Mouse (Mus musculus): ENCODE results near the gene Gnl2. TPM values are rescaled to one million over a fixed set of nuclear protein-coding genes. Genes with fewer than 3 reads are reported as not detected.

Gnl2 gene
- polyA plus RNA-seq, 1 experiment from 2014 or later: 80.7 TPM

DNA sequence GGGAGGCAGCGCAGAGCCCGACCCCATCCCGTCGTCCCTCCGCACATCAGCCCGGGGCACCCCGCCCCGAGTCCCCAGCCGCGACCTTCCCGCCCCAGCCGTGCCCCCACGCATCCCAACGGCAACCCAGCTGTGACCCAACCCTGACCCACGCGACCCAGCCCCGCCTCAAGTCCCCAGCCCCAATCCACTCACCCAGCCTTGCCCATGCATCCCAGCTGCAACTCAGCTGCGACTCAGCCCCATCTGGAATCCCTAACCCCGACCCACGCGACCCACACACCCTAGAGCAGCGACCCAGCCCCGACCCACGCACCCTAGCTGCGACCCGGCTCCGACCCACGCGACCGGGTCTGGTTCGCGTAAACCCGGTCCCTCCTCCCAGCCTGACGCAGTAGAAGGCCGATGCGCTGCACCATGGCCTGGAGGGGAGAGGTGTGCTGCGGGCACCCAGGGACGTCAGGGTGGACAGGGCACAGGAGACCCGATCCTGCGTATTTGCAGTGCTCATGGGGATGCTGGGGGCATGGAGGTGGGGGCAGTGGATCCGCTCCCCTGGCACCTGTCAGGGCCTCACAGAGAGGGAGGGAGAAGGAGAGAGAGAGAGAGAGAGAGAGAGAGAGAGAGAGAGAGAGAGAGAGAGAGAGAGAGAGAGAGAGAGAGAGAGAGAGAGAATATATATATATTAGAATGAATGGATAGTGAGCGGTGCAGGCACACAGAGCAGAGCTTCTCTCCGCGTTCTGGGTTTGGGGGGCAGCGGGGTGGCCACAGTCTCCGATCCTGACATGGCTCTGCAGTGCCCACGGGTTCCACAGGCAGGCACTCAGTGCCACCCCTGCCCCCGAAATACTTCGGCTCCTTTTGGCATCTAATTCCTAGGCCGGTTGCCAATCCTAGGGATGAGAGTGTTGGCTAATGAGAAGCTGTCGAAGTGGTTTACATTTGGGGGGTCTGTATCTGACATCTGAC is 29.4 kb upstream of the Gnl2 start:
- peak; percentile 19 for DNase-seq

DNA sequence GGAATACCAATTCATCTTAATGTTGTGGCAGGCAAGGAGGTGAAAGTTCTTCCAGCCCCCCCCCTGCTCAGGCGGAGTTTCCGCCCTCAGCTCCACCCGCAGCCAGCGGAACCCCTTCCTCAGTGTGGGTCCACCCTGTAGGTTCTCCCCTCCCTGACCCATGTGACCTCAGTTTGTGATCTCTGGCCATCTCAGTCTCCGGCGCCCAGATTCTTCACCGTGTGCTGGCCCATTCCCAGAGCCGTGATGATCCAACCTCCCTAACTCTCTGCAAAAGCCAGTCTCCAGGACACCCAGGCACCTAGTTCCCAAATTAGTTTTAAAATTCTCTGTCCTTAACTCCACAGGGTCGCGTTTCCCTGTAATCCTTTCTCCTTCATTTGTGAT is 28.7 kb upstream of the Gnl2 start:
- ATAC-seq (ENCODE audit: insufficient read depth) (no peak), DNase-seq (peak; percentile 8)
- no peaks in the 10 kb centered on the region for H3K36me3 ChIP-seq (ENCODE audit: insufficient read depth)
- H3K27me3 ChIP-seq (ENCODE audit: insufficient read depth, low read length): peaks cover 60% of the 10 kb centered on the region
- peak overlapping the region; percentile 70 for H3K4me2 ChIP-seq
- peaks cover 33% of the 10 kb centered on the region; the same call in 1 of the 2 replicates for H3K4me1 ChIP-seq (ENCODE audit: insufficient read depth)
- H3K4me3 ChIP-seq (ENCODE audit: low read depth, low read length): peak overlapping the region; percentile 52
- no peak overlapping the region for H3K27ac ChIP-seq (ENCODE audit: low read depth)
- no peak for TF ChIP-seq CTCF (IDR thresholded peaks at IDR 0.05; ENCODE audit: low read depth)
- no peaks in the 10 kb centered on the region for H3K9me3 ChIP-seq (ENCODE audit: low read depth, low read length)
- H3K9ac ChIP-seq: no peak overlapping the region
- WGBS: 13% methylated on average over 10 of the region's 10 CpGs

More for the DNA sequence above, 29.4 kb upstream of the Gnl2 start:
- H3K9me3 ChIP-seq (ENCODE audit: low read depth, low read length): no peaks in the 10 kb centered on the region
- H3K27ac ChIP-seq (ENCODE audit: low read depth): no peak overlapping the region
- no peaks in the 10 kb centered on the region for H3K36me3 ChIP-seq (ENCODE audit: insufficient read depth)
- peak overlapping the region; percentile 52 for H3K4me3 ChIP-seq (ENCODE audit: low read depth, low read length)
- peaks cover 60% of the 10 kb centered on the region for H3K27me3 ChIP-seq (ENCODE audit: insufficient read depth, low read length)
- H3K4me2 ChIP-seq: peak overlapping the region; percentile 70
- peak overlapping the region; percentile 50 for H3K9ac ChIP-seq
- ATAC-seq (ENCODE audit: insufficient read depth): no peak; the same call in 1 of the 2 replicates
- H3K4me1 ChIP-seq (ENCODE audit: insufficient read depth): peaks cover 33% of the 10 kb centered on the region; the same call in 1 of the 2 replicates
- 3% methylated on average over 46 of the region's 51 CpGs for WGBS
- no peak for TF ChIP-seq CTCF (IDR thresholded peaks at IDR 0.05; ENCODE audit: low read depth)

DNA sequence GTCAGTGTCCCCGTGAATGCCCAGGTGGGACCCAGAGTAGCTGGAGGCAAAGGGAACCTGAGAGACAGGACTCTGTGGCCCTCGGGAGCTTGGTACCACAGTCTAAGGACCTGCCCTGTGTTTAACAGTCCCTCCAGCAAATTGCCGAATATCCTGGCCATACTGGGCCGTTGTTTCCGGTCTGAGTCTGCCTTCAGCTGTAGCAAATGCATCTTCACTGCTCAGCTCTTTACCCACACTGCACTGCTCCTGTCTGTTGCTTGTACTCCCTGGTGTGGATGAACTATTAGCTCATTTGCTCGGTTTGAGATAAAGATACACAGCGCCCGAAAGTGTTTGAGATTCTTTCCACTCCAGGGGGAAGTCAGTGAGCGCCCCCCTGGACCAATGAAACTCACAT is 28.0 kb upstream of the Gnl2 start:
- peaks cover 55% of the 10 kb centered on the region for H3K27me3 ChIP-seq (ENCODE audit: insufficient read depth, low read length)
- WGBS: 11% methylated on average over 9 of the region's 9 CpGs
- no peak overlapping the region for H3K4me3 ChIP-seq (ENCODE audit: low read depth, low read length)

DNA sequence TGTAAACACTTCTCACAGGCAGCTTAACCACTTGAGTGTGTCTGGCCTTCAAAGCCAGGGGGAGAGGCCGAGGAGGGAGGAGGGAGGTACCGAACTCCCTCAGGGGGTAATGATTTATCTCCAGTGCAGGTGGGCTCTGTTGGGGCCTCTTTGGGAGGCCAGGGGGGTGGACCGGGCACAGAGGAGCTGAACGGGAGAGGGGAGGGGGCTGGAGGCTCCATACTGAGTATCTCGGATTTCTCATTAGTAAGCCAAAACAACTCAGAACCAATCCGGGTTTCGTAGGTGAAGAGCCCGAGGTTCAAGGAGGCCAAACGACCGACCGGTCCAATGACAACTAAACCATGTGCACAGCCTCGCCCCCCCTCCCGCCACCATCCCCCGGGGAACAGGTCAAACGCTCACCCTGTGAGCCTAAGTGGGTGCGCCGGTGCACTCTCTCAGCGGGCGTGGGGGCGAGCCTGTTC is 26.6 kb upstream of the Gnl2 start:
- Histone ChIP-seq H3K4me3 (ENCODE audit: low read depth, low read length) (no peak overlapping the region), H3K4me2 (peak overlapping the region; percentile 49), H3K36me3 (ENCODE audit: insufficient read depth) (no peaks in the 10 kb centered on the region), H3K27ac (ENCODE audit: low read depth) (peak overlapping the region; percentile 32; the same call in 1 of the 2 replicates), H3K9ac (no peak overlapping the region), H3K9me3 (ENCODE audit: low read depth, low read length) (no peaks in the 10 kb centered on the region), H3K4me1 (ENCODE audit: insufficient read depth) (peaks cover 33% of the 10 kb centered on the region; the same call in 1 of the 2 replicates), H3K27me3 (ENCODE audit: insufficient read depth, low read length) (peaks cover 41% of the 10 kb centered on the region)
- no peak for TF ChIP-seq CTCF (IDR thresholded peaks at IDR 0.05; ENCODE audit: low read depth)
- DNase-seq (peak; percentile 67), ATAC-seq (ENCODE audit: insufficient read depth) (peak; percentile 42; the same call in 1 of the 2 replicates)
- WGBS: 3% methylated on average over 20 of the region's 20 CpGs

More for the DNA sequence above, 28.0 kb upstream of the Gnl2 start:
- TF ChIP-seq CTCF (IDR thresholded peaks at IDR 0.05; ENCODE audit: low read depth): no peak
- Histone ChIP-seq H3K4me1 (ENCODE audit: insufficient read depth) (peaks cover 33% of the 10 kb centered on the region; the same call in 1 of the 2 replicates), H3K27ac (ENCODE audit: low read depth) (no peak overlapping the region; the same call in 1 of the 2 replicates), H3K4me2 (peak overlapping the region; percentile 70), H3K36me3 (ENCODE audit: insufficient read depth) (no peaks in the 10 kb centered on the region), H3K9me3 (ENCODE audit: low read depth, low read length) (no peaks in the 10 kb centered on the region), H3K9ac (no peak overlapping the region)
- DNase-seq: peak; percentile 56
- ATAC-seq (ENCODE audit: insufficient read depth): no peak

DNA sequence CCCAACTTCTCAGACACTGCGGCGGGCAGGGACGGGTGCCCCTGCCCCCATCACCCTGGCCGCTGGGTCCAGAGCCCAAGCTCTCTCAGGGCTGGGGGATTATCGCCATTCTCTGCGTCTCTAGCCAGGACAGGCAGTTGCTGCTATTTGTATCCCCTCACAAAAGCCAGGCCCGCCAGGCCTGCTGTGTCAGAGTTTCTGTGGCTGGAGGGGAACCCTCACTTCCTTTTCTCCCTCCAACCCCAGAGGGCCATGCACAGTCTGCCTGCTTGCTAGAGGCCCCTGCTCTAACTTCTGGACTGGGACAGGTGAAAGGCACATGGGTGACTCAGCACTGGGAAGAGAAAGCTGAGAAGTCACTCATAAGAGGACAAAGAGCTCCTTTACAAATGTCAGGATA is 26.1 kb upstream of the Gnl2 start:
- peaks cover 37% of the 10 kb centered on the region for H3K27me3 ChIP-seq (ENCODE audit: insufficient read depth, low read length)

DNA sequence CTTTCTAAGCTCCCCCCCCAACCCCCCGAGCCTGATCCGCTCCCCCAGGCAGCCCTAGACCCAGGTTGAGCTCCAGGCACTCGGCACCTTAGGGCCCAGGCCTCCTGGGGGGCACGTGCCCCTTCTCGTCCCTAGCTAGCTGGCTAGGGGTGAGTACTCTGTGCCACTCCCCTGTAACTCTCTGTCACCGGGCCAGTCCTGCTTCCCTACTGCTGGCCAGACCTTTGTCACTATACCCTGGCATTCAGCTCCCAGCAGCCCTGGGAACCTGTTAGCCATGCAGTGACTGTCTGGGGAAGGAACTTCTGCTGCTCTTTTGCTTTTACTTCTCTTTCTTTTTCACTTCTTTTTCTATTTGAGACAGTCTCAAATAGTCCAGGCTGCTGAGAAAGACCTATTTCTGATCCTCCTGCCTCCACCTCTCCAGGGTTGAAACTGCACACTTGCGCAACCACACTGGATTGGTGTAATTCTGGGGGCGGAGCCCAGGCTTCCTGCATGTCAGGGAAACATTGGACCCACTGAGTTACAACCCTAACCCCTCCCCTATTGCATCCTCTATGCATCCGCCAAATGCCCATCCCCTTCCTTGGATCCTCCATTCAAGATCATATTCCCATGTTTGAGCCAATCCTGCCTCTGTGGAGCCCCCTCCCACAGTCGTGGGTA is 18.8 kb upstream of the Gnl2 start:
- Histone ChIP-seq H3K4me2 (no peak overlapping the region), H3K9me3 (ENCODE audit: low read depth, low read length) (no peaks in the 10 kb centered on the region), H3K27ac (ENCODE audit: low read depth) (no peak overlapping the region), H3K36me3 (ENCODE audit: insufficient read depth) (no peaks in the 10 kb centered on the region), H3K27me3 (ENCODE audit: insufficient read depth, low read length) (no peaks in the 10 kb centered on the region), H3K9ac (no peak overlapping the region), H3K4me1 (ENCODE audit: insufficient read depth) (no peaks in the 10 kb centered on the region), H3K4me3 (ENCODE audit: low read depth, low read length) (no peak overlapping the region)
- ATAC-seq (ENCODE audit: insufficient read depth) (no peak), DNase-seq (peak; percentile 4)
- no peak for TF ChIP-seq CTCF (IDR thresholded peaks at IDR 0.05; ENCODE audit: low read depth)
- WGBS: 84% methylated on average over 10 of the region's 10 CpGs

More for the DNA sequence above, 26.1 kb upstream of the Gnl2 start:
- ATAC-seq (ENCODE audit: insufficient read depth) (no peak), DNase-seq (peak; percentile 4)
- peaks cover 32% of the 10 kb centered on the region; the same call in 1 of the 2 replicates for H3K4me1 ChIP-seq (ENCODE audit: insufficient read depth)
- 7% methylated on average over 7 of the region's 7 CpGs for WGBS
- H3K27ac ChIP-seq (ENCODE audit: low read depth): peak overlapping the region; percentile 32; the same call in 1 of the 2 replicates
- H3K9me3 ChIP-seq (ENCODE audit: low read depth, low read length): no peaks in the 10 kb centered on the region
- peak overlapping the region; percentile 49 for H3K4me2 ChIP-seq
- no peak for TF ChIP-seq CTCF (IDR thresholded peaks at IDR 0.05; ENCODE audit: low read depth)
- H3K36me3 ChIP-seq (ENCODE audit: insufficient read depth): no peaks in the 10 kb centered on the region
- H3K9ac ChIP-seq: no peak overlapping the region
- no peak overlapping the region for H3K4me3 ChIP-seq (ENCODE audit: low read depth, low read length)

Measured in lung, embryonic 14.5 days (tissue).